Mouse (Mus musculus) Patski (cell line): ENCODE results near the gene Gmeb1. TPM values are rescaled to one million over a fixed set of nuclear protein-coding genes. Genes with fewer than 3 reads are reported as not detected.
"Not testable (repeated sequence)": the region's sequence is repeated elsewhere in the genome, so short reads cannot be mapped to it uniquely, and the experiment has no call there.

Source experiments
- ATAC-seq: fragments of 100-300 bp; one replicate; pipeline ENCODE4 v1.8.0; 2021
- CTCF ChIA-PET: fragments of 350-600 bp; sonication (Branson Sonifier 250); formaldehyde crosslinking; loops from one replicate; lab custom pipeline; 2022; ENCODE audit warnings: inconsistent platforms; lab: Charles Lee
- POLR2A ChIA-PET: fragments of 350-600 bp; sonication (Branson Sonifier 250); formaldehyde crosslinking; loops from one replicate; lab custom pipeline; 2022; ENCODE audit warnings: antibody characterized with exemption, inconsistent platforms; lab: Charles Lee
- DNase-seq: peaks from one replicate; pipeline ENCODE4 v3.0.0-alpha.2; 2011; ENCODE audit warnings: low read depth, low spot score
- H3K27me3 ChIP-seq: fragments of 371-371 bp; one replicate; pipeline ENCODE4 v1.5.1; 2021
- CTCF ChIP-seq: fragments of 100-300 bp; IDR thresholded peaks from one replicate; pipeline ENCODE4 v1.5.1; 2021
- in situ Hi-C: fragments of 300-500 bp; cut with MboI; formaldehyde crosslinking; loops from 3 replicates; pipeline ENCODE4 v1.11.1; 2018; ENCODE audit warnings: low pct_unique_long_range_greater_than_20kb, mixed read lengths
- polyA plus RNA-seq: library from polyadenylated mRNA; unstranded; gene quantifications from one replicate; pipeline ENCODE4 v1.2.3, GENCODE M21; 2021

Gmeb1 gene
- polyA plus RNA-seq, 1 experiment from 2014 or later = 14.0 TPM

GRCm38 (mm10) chr4:132238356-132238755 is 23.0 kb downstream of the Gmeb1 start:
- DNase-seq = no peak
- ChIA-PET CTCF (no interaction called here), POLR2A (no interaction called here)
- in situ Hi-C loops = no loop called here
- no peak for TF ChIP-seq CTCF
- no peak for ATAC-seq
- no peaks in the 10 kb centered on the region for H3K27me3 ChIP-seq

GRCm38 (mm10) chr4:132234710-132235109 is 26.7 kb downstream of the Gmeb1 start:
- CTCF ChIA-PET = no interaction called here
- ATAC-seq (no peak), DNase-seq (no peak)
- no peak for TF ChIP-seq CTCF
- in situ Hi-C loops = no loop called here
- POLR2A ChIA-PET = interaction anchor here (0.6 kb wide), 1 partner anchor 38 kb away, joined by 5 read pairs; no protein-coding TSS in a partner anchor
- no peaks in the 10 kb centered on the region for H3K27me3 ChIP-seq

DNA sequence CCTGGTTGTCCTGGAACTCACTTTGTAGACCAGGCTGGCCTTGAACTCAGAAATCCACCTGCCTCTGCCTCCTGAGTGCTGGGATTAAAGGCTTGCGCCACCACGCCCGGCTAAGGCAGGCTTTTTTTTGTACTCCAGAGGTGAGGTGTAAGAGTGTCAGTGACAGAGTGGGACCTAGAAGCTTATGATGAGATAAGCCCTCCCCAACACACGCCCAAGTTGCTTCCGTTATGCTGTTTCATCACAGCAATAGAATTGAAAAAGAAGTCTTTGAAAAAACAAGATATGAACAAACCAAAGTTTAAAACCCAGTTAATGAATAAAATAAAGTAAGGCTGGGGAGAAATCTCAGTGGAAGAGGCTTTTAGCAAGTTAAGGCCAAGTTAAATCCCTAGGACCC is 31.0 kb downstream of the Gmeb1 start:
- ATAC-seq (no peak), DNase-seq (no peak)
- in situ Hi-C loops = no loop called here
- H3K27me3 ChIP-seq = no peaks in the 10 kb centered on the region
- ChIA-PET CTCF (no interaction called here), POLR2A (interaction anchor here (0.7 kb wide), 1 partner anchor 7 kb away, joined by 3 read pairs; no protein-coding TSS in a partner anchor)
- TF ChIP-seq CTCF = no peak

DNA sequence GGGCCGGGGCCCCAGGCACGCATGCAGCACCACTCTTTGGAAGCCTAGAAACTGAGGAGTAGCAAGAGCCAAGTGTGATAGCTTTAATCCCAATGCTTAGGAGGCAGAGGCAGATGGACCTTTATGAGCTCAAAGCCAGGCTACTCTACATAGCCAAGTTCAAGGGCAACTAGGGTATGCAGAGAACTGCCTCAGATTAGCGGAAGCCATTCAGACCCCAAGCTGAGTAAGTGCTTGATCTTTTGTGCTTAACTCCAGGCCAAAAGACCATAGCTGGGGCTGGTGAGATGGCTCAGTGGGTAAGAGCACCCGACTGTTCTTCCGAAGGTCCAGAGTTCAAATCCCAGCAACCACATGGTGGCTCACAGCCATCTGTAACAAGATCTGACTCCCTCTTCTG is 39.4 kb downstream of the Gmeb1 start:
- CTCF ChIA-PET, DNase-seq, POLR2A ChIA-PET, in situ Hi-C loops, ATAC-seq, H3K27me3 ChIP-seq: not testable (repeated sequence)

GRCm38 (mm10) chr4:132218439-132218838 is 43.0 kb downstream of the Gmeb1 start:
- POLR2A ChIA-PET, DNase-seq, H3K27me3 ChIP-seq, ATAC-seq, in situ Hi-C loops: not testable (repeated sequence)
- CTCF ChIA-PET = interaction anchor here (1.4 kb wide), 1 partner anchor 38 kb away, joined by 3 read pairs; no protein-coding TSS in a partner anchor

DNA sequence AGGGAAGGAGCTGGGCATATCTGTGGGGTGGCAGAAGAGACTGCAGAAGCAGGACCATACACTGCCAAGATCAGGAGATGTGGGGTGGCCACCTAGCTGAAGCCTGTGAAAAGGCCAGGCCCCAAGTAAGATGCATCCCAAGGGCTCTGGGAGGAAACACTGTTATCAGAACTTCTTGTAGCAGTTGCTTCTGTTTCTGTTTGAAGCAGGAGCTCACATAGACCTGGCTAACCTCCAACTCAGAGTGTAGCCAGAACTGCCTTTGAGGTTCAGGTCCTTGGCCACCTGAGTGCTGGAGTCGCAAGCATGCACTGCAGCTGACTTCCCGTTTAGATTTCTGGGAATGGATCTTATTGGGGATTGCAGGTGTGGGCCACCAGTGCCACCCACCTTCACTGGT is 43.6 kb downstream of the Gmeb1 start:
- DNase-seq (no peak), ATAC-seq (no peak)
- no peaks in the 10 kb centered on the region for H3K27me3 ChIP-seq
- ChIA-PET CTCF (interaction anchor here (1.4 kb wide), 1 partner anchor 38 kb away, joined by 3 read pairs; no protein-coding TSS in a partner anchor), POLR2A (no interaction called here)
- TF ChIP-seq CTCF = no peak
- in situ Hi-C loops = no loop called here

DNA sequence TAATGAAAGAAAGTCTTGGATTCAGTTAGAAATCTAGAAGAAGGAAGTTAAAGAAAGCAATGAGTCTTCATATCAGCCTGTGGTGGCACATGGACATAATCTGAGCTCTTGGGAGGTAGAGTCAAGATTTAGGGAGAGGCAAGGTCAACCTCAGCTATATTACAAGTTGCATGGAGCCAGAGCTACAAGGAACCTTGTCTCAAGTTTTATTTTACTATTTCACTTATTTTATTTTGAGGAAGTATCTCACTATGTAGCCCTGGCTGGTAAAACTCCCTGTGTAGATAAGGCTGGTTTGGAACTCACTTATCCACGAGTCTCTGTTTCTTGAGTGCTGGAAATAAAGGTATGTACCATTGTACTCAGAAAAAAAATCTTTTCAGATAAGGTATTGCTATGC is 44.8 kb downstream of the Gmeb1 start:
- DNase-seq = no peak
- ATAC-seq = no peak
- in situ Hi-C loops = no loop called here
- ChIA-PET POLR2A (no interaction called here), CTCF (interaction anchor here (0.8 kb wide), 1 partner anchor 9 kb away, joined by 3 read pairs; no protein-coding TSS in a partner anchor)
- no peak for TF ChIP-seq CTCF
- H3K27me3 ChIP-seq = no peaks in the 10 kb centered on the region

DNA sequence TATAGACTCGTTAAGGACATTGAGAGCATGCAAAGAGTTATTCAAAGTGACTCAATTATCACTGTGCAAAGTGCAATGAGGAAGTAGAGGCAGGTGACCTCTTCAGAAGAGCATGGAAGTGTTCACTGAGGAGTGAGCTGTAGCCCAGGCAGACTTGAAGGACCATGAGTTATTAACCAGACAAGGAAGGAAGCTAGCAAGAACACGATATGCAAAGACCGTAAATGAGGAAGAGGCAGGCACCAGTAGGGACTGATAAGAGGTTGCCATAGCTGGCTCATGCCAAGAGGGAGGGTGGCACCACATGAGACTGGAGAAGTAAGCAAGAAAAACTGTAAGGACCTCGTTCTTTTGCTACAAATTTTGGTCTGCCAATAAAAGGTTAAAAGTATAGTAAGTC is 46.6 kb downstream of the Gmeb1 start:
- H3K27me3 ChIP-seq = no peaks in the 10 kb centered on the region
- TF ChIP-seq CTCF = no peak
- POLR2A ChIA-PET = no interaction called here
- DNase-seq = no peak
- CTCF ChIA-PET = no interaction called here
- in situ Hi-C loops = no loop called here
- no peak for ATAC-seq

- peak; percentile 57 for DNase-seq
- ATAC-seq = peak; percentile 75
- CTCF ChIA-PET = interaction anchor here (0.6 to 2.1 kb wide), 4 partner anchors 13 to 39 kb away, joined by 4 to 5 read pairs (median 4); no protein-coding TSS in a partner anchor
- POLR2A ChIA-PET = interaction anchor here (0.6 to 1.1 kb wide), 3 partner anchors 11 to 16 kb away, joined by 3 read pairs; no protein-coding TSS in a partner anchor
- in situ Hi-C loops = no loop called here
- TF ChIP-seq CTCF = peak; percentile 100
- no peaks in the 10 kb centered on the region for H3K27me3 ChIP-seq
Observed at GRCm38 (mm10) chr4:132211953-132212734, 49.3 kb downstream of the Gmeb1 start, which contains the start of gene Ythdf2. TSS of gene Ythdf2 (minus strand) at chr4:132212303.

DNA sequence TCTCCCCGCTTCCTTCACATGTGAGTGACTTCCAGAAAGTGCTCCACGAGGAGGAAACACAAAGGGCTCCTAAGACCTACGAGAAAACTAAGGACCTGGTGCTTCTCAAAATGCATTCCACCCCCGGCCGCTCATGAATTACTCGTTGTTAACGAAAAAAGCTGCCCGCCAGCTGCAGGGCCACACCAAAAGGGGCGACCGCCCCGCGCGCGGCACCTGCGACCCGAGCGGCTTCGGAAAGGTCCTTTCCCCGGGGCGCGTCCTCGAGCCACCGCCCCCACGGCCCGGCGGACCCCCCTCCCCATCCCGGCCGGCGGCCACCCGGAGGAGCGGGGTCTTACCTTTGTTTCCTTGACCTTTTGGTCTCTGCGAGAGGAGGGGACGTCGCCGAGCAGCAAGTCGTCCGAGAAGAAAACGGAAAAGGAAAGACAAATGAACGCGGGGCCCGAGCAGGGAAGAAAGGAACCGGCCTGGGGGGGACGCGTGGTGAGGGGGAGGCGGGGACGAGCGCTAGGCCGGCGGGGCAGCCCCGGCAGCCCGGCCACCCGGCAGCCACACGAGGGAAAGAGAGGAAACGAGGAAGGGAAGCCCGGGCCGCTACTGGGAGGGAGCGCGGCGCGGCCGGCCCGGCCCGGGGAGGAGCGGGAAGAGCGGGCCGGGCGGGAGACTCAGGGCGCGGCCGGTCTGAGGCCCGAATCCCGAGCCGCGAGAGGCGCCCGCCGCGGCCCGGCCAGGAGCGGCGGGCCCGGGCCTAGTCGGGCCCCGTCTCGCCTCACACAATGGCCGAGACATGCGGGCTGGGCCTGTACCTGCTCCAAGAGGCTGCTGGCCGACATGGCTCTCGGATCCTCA is 50.1 kb downstream of the Gmeb1 start:
- CTCF ChIA-PET = interaction anchor here (0.6 to 0.7 kb wide), 2 partner anchors 13 to 40 kb away, joined by 4 read pairs; no protein-coding TSS in a partner anchor

More for the DNA sequence above, 50.1 kb downstream of the Gmeb1 start:
- no peaks in the 10 kb centered on the region for H3K27me3 ChIP-seq
- POLR2A ChIA-PET = interaction anchor here (0.7 to 1.1 kb wide), 4 partner anchors 14 to 118 kb away, joined by 3 read pairs; partner anchors contain the start of gene Trnau1ap
- DNase-seq (no peak), ATAC-seq (peak; percentile 41)
- no peak for TF ChIP-seq CTCF
- in situ Hi-C loops = no loop called here
